Comparison of ENCODE assay signal across 8 mouse cellular contexts in genomic region chr17:14672402-14672801, GRCm38 (mm10). TPM values are rescaled to one million over a fixed set of nuclear protein-coding genes. Genes with fewer than 3 reads are reported as not detected.
DNase-seq lines count a peak whose midpoint lies in the region; ATAC-seq and TF ChIP-seq lines count a peak whose summit lies in the region.
"Had no signal": no experiment of that assay in that cellular context is flagged by ENCODE, and none has a peak within 500 bp of the region (broad histone marks: within the 10 kb centered on the region; RNA-seq: fewer than 3 reads in every experiment).

No protein-coding gene starts in this region.

- H3K4me1 ChIP-seq in limb, embryonic 14.5 days (ENCODE audit: control insufficient read depth, insufficient read depth, low read length), result no peaks in the 10 kb centered on the region
- no peaks in the 10 kb centered on the region for H3K4me1 ChIP-seq in limb, embryonic 10.5 days

- H3K36me3 ChIP-seq in limb, embryonic 14.5 days (ENCODE audit: control insufficient read depth, insufficient read depth, low read length), result peaks cover 42% of the 10 kb centered on the region
- no peaks in the 10 kb centered on the region for H3K36me3 ChIP-seq in limb, embryonic 10.5 days
- H3K36me3 ChIP-seq: midbrain, embryonic 12.5 days had no signal

- no peak for TF ChIP-seq POLR2A in limb, embryonic 14.5 days (IDR thresholded peaks at IDR 0.05; ENCODE audit: borderline replicate concordance, extremely low read depth, insufficient read depth, insufficient read length)

- intact Hi-C loops in left cerebral cortex, postnatal 4 days (cut with DNase I), result no loop called here

- WGBS in limb, embryonic 14.5 days, result 50% methylated on average over 5 of the region's 5 CpGs
- 54% methylated on average over 5 of the region's 5 CpGs for WGBS in limb, embryonic 10.5 days

- H3K9me3 ChIP-seq in limb, embryonic 14.5 days (ENCODE audit: control insufficient read depth, low read length), result no peaks in the 10 kb centered on the region
- H3K9me3 ChIP-seq in limb, embryonic 10.5 days (replicated peaks), result no peaks in the 10 kb centered on the region
- H3K9me3 ChIP-seq: midbrain, embryonic 12.5 days had no signal

- H3K27me3 ChIP-seq in limb, embryonic 14.5 days (ENCODE audit: control insufficient read depth, insufficient read depth, low read length), result no peaks in the 10 kb centered on the region
- H3K27me3 ChIP-seq in limb, embryonic 10.5 days (ENCODE audit: low read depth, poor library complexity, severe bottlenecking), result no peaks in the 10 kb centered on the region
- H3K27me3 ChIP-seq: midbrain, embryonic 12.5 days had no signal

- ATAC-seq in limb, embryonic 14.5 days (ENCODE audit: low FRiP score, low read depth), result 0 out of 2 replicates have a peak, but pooled peaks have one; percentile 3
- ATAC-seq in megakaryocyte, adult 5-6 weeks (ENCODE audit: poor library complexity, severe bottlenecking), result no peak

- no peak overlapping the region for H3K4me2 ChIP-seq in limb, embryonic 14.5 days (replicated peaks; ENCODE audit: low read depth, low read length, severe bottlenecking)
- H3K4me2 ChIP-seq: midbrain, embryonic 12.5 days had no signal

- H3K4me3 ChIP-seq in limb, embryonic 14.5 days (replicated peaks; ENCODE audit: low read length), result no peak overlapping the region
- H3K4me3 ChIP-seq in limb, embryonic 10.5 days, result no peak overlapping the region
- H3K4me3 ChIP-seq: midbrain, embryonic 12.5 days had no signal

- DNase-seq in limb, embryonic 14.5 days (ENCODE audit: low spot score), result no peak
- no peak for DNase-seq in limb, embryonic 10.5 days (ENCODE audit: low spot score)
- peak; percentile 65 for DNase-seq in adrenal gland, postnatal 25 days
- DNase-seq in gastrocnemius, postnatal 10 days, result peak; percentile 79
- DNase-seq in left cerebral cortex, postnatal 4 days, result peak; percentile 86
- DNase-seq in spleen, adult 12 weeks (ENCODE audit: low spot score), result no peak

- H3K27ac ChIP-seq in limb, embryonic 14.5 days (replicated peaks; ENCODE audit: low read depth, low read length), result no peak overlapping the region
- H3K27ac ChIP-seq in limb, embryonic 10.5 days, result no peak overlapping the region
- H3K27ac ChIP-seq: midbrain, embryonic 12.5 days had no signal

- no peak overlapping the region for H3K9ac ChIP-seq in limb, embryonic 14.5 days (ENCODE audit: low read depth, low read length, severe bottlenecking)
- H3K9ac ChIP-seq: midbrain, embryonic 12.5 days had no signal

RNA-seq across cellular contexts. Expression of gene Thbs2, which starts 21.6 kb away (rescaled TPM):
- 78.6 and 87.8 TPM in 2 replicates for polyA plus RNA-seq in limb, embryonic 14.5 days (2012; rRNA removed)
- polyA plus RNA-seq in limb, embryonic 14.5 days (2014; fragmentation: Nextera tagmentation; extraction: Ambion mirVana), result 77.6 and 92.6 TPM in 2 replicates
- 0.97 and 2.0 TPM in 2 replicates for polyA plus RNA-seq in limb, embryonic 10.5 days (2016; fragmentation: Nextera tagmentation; extraction: Ambion mirVana)
- total RNA-seq in adrenal gland, postnatal 25 days (2021), result 1.9 and 2.2 TPM in 2 replicates
- total RNA-seq in gastrocnemius, postnatal 10 days (2021), result 10 to 100 TPM; 66.4 to 84.2 TPM
- 1 to 10 TPM; 5.5 to 5.6 TPM for total RNA-seq in left cerebral cortex, postnatal 4 days (2021)
- total RNA-seq in megakaryocyte, adult 5-6 weeks (2015), result 0.04 TPM in 1 of 2 replicates, not detected in the other
- 0.04 TPM in 1 of 2 replicates, not detected in the other for total RNA-seq in megakaryocyte, adult 5-6 weeks (2017)

Comparison
In these comparisons a context has a peak if more than half of its experiments do, and no peak if none do; other contexts are left out.
1. DNase-seq: peak in adrenal gland, postnatal 25 days (single experiment), gastrocnemius, postnatal 10 days (single experiment) and left cerebral cortex, postnatal 4 days (single experiment); none in limb, embryonic 14.5 days (single experiment), limb, embryonic 10.5 days (single experiment) and spleen, adult 12 weeks (single experiment).
2. RNA of gene Thbs2, which starts 21.6 kb away (total RNA-seq): 66.4 to 84.2 TPM in gastrocnemius, postnatal 10 days; 5.5 to 5.6 TPM in left cerebral cortex, postnatal 4 days, 1.9 to 2.2 TPM in adrenal gland, postnatal 25 days and 0.04 TPM in megakaryocyte, adult 5-6 weeks; every median in the first group is over 10 times any median in the second.